Mouse (Mus musculus): ENCODE measurements around the gene Rpl18. TPM values are rescaled to one million over a fixed set of nuclear protein-coding genes. Genes with fewer than 3 reads are reported as not detected.

The Rpl18 gene
- 2,694 TPM for total RNA-seq (2023)

GRCm38 (mm10) chr7:45715090-45715708 is at the start of gene Rpl18:
Gene Rpl18 (plus strand): TSS chr7:45715457.

GRCm38 (mm10) chr7:45666161-45666560 is 49.1 kb upstream of the Rpl18 start, which contains the start of gene Fut2:
Gene Fut2 (minus strand): TSS chr7:45666394.

GRCm38 (mm10) chr7:45683396-45684050 is 31.7 kb upstream of the Rpl18 start, which contains the start of gene Ntn5:
Gene Ntn5 (plus strand): TSS chr7:45684022.

DNA sequence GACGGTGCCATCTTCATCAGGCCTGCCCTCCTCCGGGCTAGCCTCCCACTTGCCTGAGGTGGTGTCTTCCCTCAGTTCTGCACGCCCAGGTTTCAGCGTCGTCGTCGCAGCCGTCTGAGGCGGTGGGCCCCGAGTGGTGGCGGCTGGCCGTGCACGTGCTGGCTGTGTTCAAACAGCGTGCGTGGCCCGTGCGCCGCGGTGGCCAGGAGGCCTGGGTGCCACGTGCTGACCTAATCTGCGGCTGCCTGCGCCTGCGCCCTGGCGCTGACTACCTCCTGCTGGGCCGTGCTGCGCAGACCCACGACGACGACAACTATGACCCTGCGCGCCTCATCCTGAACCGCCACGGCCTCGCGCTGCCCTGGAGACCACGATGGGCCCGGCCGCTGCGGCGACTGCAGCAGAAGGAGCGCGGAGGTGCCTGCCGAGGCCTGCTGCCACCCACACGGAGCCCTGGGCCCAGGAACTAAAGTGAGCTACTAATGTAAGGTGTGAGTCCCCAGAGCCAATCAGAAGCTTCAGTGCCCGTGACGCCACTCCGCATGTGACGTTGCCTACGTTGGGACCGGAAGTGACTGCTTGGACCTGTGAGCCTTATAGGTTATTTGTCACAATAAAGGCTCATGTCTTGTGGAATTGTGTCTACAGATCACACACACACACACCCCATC is 21.2 kb upstream of the Rpl18 start, which contains the start of gene Sec1:
TSS of gene Sec1 (minus strand) at position 482 of the 671 bp plus-strand sequence.

DNA sequence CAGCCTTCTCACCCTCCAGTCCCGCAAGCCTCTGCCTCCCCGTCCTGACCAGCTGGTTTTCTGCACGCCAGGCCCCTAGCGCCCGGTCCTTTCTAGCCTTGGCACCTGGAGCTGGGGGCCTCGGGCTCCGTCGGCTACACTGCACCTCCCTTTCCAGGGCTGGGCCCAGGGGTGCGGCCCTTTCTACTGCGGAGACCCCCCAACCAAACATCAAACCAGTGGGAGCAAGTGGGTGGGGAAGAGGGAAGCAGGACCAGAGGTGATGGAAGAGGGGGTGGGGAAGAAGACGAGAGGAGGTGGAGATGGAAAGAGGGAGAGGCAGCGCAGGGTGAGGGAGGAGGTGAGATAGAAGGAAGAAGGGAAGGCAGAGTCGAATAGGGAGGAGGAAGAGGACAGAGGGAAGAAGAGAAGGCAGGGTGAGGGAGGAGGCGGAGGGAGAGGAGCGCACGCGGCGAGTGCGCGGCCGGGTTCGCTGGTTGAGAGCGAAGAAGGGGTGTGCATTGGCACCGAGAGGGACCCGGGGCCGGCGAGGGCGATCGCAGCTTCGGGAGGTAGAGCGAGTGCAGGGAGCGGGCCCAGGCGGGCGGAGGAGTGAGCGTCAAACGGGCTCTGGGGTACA is 15.6 kb upstream of the Rpl18 start, which contains the start of gene Car11:
TSS of gene Car11 (plus strand) at position 321 of the 619 bp plus-strand sequence.

GRCm38 (mm10) chr7:45704730-45705442 is 10.4 kb upstream of the Rpl18 start, which contains the start of gene Dbp:
Gene Dbp (plus strand): TSS chr7:45705088.

DNA sequence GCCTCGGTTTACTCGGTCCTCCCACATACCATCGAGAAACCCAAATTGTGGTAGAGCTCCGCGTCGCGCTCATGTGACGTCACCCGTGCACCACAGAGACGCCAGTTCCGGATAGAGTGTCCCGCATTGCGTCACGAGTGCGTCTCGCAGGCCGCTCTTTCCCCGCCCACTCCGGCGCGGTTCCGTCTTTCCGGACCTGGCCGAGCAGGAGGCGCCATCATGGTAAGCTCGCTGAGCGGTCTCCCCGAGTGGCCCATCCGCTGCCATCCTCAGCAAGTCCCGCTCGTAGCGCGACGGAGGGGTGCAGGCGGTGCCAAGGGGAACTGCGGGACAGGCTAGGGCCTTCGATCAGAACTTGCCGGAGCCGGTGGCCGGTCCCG is 2.7 kb downstream of the Rpl18 start, which contains the start of gene Sphk2:
TSS of gene Sphk2 (minus strand) at position 85 of the 380 bp plus-strand sequence.

GRCm38 (mm10) chr7:45720413-45721233 is 5.4 kb downstream of the Rpl18 start, which contains the start of gene Fam83e:
Gene Fam83e (plus strand): TSS chr7:45721212.

GRCm38 (mm10) chr7:45725713-45726112 is 10.5 kb downstream of the Rpl18 start, which contains the start of gene Spaca4:
Gene Spaca4 (minus strand): TSS chr7:45725813.

Other genes starting within 250 kb of the Rpl18 start
- gene Bax, start 248.6 kb upstream of the Rpl18 start, total RNA-seq (2023) = 78.4 TPM
- not detected for gene Tulp2, start 233.6 kb upstream of the Rpl18 start, total RNA-seq (2023)
- gene Gm45808, start 228.6 kb upstream of the Rpl18 start, total RNA-seq (2023) = not detected
- gene Dhdh, start 226.7 kb upstream of the Rpl18 start, total RNA-seq (2023) = 1.8 TPM
- 61.9 TPM for gene Nucb1, start 205.1 kb upstream of the Rpl18 start, total RNA-seq (2023)
- gene Ppp1r15a, start 189.2 kb upstream of the Rpl18 start, total RNA-seq (2023) = 681 TPM
- gene Plekha4, start 189.1 kb upstream of the Rpl18 start, total RNA-seq (2023) = 1.2 TPM
- gene Hsd17b14, start 160.6 kb upstream of the Rpl18 start, total RNA-seq (2023) = not detected
- 65.6 TPM for gene Bcat2, start 145.3 kb upstream of the Rpl18 start, total RNA-seq (2023)
- not detected for gene Fgf21, start 100.0 kb upstream of the Rpl18 start, total RNA-seq (2023)
- gene Fut1, start 98.2 kb upstream of the Rpl18 start, total RNA-seq (2023) = not detected
- not detected for gene Izumo1, start 93.6 kb upstream of the Rpl18 start, total RNA-seq (2023)
- 0.73 TPM for gene Rasip1, start 88.0 kb upstream of the Rpl18 start, total RNA-seq (2023)
- gene Mamstr, start 75.5 kb upstream of the Rpl18 start, total RNA-seq (2023) = not detected
- not detected for gene Fut2, start 49.1 kb upstream of the Rpl18 start, total RNA-seq (2023)
- gene Ntn5, start 31.4 kb upstream of the Rpl18 start, total RNA-seq (2023) = not detected
- gene Sec1, start 21.1 kb upstream of the Rpl18 start, total RNA-seq (2023) = not detected
- 8.1 TPM for gene Car11, start 15.6 kb upstream of the Rpl18 start, total RNA-seq (2023)
- 29.5 TPM for gene Dbp, start 10.4 kb upstream of the Rpl18 start, total RNA-seq (2023)
- gene Sphk2, start 2.5 kb downstream of the Rpl18 start, total RNA-seq (2023) = 21.3 TPM
- 1.5 TPM for gene Fam83e, start 5.8 kb downstream of the Rpl18 start, total RNA-seq (2023)
- not detected for gene Spaca4, start 10.4 kb downstream of the Rpl18 start, total RNA-seq (2023)
- 0.82 TPM for gene Lmtk3, start 68.3 kb downstream of the Rpl18 start, total RNA-seq (2023)
- 5.2 TPM for gene Sult2b1, start 69.2 kb downstream of the Rpl18 start, total RNA-seq (2023)
- gene Cyth2, start 99.1 kb downstream of the Rpl18 start, total RNA-seq (2023) = 137 TPM
- 1.5 TPM for gene Kcnj14, start 109.3 kb downstream of the Rpl18 start, total RNA-seq (2023)
- gene Grwd1, start 115.5 kb downstream of the Rpl18 start, total RNA-seq (2023) = 29.9 TPM
- gene Kdelr1, start 157.3 kb downstream of the Rpl18 start, total RNA-seq (2023) = 38.2 TPM
- gene Grin2d, start 162.9 kb downstream of the Rpl18 start, total RNA-seq (2023) = 0.76 TPM
- gene Syngr4, start 181.3 kb downstream of the Rpl18 start, total RNA-seq (2023) = not detected
- gene Tmem143, start 181.5 kb downstream of the Rpl18 start, total RNA-seq (2023) = 9.1 TPM
- 269 TPM for gene Emp3, start 205.9 kb downstream of the Rpl18 start, total RNA-seq (2023)
- 2.6 TPM for gene Ccdc114, start 208.6 kb downstream of the Rpl18 start, total RNA-seq (2023)

All from CD4-positive naive resting alpha-beta T cell, adult 76 days (primary cell).